Mouse (Mus musculus): ENCODE results near the gene Fam89a. TPM values are rescaled to one million over a fixed set of nuclear protein-coding genes. Genes with fewer than 3 reads are reported as not detected.
A peak's percentile ranks its signal among the peaks of the same experiment; 100 is the strongest.

Gene Fam89a
- polyA plus RNA-seq, 1 experiment from 2014 or later, result 8.2 TPM

DNA sequence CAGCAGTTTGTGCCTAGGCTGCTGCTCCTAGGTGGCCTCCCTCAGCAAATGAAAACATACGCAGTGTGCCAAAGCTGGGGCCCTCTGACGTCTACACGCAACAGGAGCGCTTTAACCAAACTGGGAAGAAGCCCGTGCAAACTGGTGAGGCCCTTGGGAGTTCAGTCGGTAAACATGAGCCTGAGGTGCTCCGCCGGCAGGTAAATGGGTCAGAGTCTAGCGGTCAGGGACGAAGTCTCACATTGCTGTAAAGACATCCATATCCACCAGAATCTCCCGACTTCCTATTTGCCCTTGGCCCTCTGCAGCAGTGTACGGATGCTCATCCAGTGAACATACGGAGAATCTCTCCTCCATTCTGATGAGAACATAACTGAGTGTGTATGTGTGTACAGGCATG lies 5.0 kb downstream of the Fam89a start:
- Histone ChIP-seq H3K36me3 (no peaks in the 10 kb centered on the region), H3K9me3 (no peaks in the 10 kb centered on the region), H3K4me1 (peaks cover 34% of the 10 kb centered on the region), H3K27me3 (ENCODE audit: insufficient read depth, poor library complexity, severe bottlenecking) (peaks cover 27% of the 10 kb centered on the region), H3K4me3 (no peak overlapping the region), H3K27ac (no peak overlapping the region)
- DNase-seq (ENCODE audit: low spot score), result no peak
- WGBS, result 74% methylated on average over 13 of the region's 13 CpGs

DNA sequence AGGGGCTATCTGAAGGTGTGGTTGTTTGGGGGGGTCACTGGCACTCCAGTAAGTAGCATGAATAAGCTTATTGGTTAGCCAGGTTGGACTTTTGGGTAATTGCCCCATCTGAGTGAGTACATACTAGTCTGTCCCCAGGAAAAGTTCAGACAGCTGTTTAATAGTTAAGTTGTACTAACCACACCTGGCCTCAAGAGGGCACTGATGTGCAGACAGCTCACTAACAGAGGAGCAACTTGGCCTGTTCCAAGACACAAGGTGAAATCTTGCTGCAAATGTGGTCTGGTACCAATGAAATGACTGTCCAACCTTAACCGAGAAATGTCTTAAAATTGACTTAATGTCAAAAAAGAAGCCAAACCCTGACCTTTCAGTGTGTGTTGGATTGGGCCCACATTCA lies 12.4 kb downstream of the Fam89a start:
- Histone ChIP-seq H3K36me3 (peaks cover 34% of the 10 kb centered on the region), H3K9me3 (no peaks in the 10 kb centered on the region), H3K4me1 (peaks cover 25% of the 10 kb centered on the region), H3K4me3 (no peak overlapping the region), H3K27me3 (ENCODE audit: insufficient read depth, poor library complexity, severe bottlenecking) (no peaks in the 10 kb centered on the region), H3K27ac (no peak overlapping the region)
- 72% methylated on average over 1 of the region's 1 CpGs for WGBS
- DNase-seq (ENCODE audit: low spot score), result no peak

DNA sequence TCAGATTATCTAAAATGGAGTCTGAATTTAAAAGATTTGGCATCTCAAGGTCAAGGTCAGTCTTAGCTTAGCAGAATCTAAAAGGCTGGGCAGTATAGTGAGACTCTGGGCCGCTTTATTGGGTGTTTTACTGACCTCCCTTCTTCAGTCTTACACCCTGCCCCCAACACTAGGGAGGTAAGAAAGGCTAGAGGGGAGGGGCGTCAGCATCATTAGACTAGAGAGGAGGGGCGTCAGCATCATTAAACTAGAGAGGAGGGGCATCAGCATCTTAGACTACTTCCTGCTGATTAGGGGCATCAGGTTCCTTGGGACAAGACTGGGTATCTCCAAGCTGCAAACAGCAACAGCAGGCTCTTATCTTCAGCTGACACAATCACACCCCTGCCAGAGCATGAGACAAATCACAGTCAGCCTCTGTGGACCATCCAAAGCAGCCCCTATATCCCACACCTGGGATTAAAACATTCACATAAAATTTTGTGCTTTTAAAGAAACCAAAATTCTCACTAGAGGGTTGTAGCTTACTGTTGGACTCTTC lies 16.2 kb downstream of the Fam89a start:
- Histone ChIP-seq H3K27ac (no peak overlapping the region), H3K27me3 (ENCODE audit: insufficient read depth, poor library complexity, severe bottlenecking) (no peaks in the 10 kb centered on the region), H3K36me3 (peaks cover 63% of the 10 kb centered on the region), H3K4me1 (peaks cover 15% of the 10 kb centered on the region), H3K4me3 (no peak overlapping the region), H3K9me3 (no peaks in the 10 kb centered on the region)
- WGBS, result 66% methylated on average over 3 of the region's 3 CpGs
- no peak for DNase-seq (ENCODE audit: low spot score)

DNA sequence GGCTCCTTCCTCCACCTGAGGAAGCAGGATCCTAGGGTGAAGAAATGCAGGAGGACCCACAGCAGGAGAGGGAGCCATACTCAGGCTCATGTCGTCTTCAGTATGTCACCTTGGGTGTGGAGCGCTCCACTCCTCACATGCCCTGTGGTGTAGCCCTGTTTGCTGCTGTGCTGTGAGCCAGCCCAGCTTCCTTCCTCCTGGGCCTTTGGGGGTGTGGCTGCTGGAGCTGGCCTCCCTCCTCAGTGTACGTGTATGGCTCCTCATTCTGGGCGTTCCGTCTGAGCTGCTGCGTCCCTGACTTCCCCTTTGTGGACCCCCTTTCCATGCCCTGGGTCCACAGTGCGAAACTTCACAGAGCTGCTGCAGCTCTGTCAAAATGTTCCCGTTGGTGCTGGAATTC lies 18.8 kb downstream of the Fam89a start:
- WGBS, result 84% methylated on average over 8 of the region's 8 CpGs
- Histone ChIP-seq H3K4me1 (peaks cover 5% of the 10 kb centered on the region), H3K9me3 (no peaks in the 10 kb centered on the region), H3K36me3 (peaks cover 86% of the 10 kb centered on the region), H3K27ac (no peak overlapping the region), H3K27me3 (ENCODE audit: insufficient read depth, poor library complexity, severe bottlenecking) (no peaks in the 10 kb centered on the region), H3K4me3 (no peak overlapping the region)
- DNase-seq (ENCODE audit: low spot score), result no peak

DNA sequence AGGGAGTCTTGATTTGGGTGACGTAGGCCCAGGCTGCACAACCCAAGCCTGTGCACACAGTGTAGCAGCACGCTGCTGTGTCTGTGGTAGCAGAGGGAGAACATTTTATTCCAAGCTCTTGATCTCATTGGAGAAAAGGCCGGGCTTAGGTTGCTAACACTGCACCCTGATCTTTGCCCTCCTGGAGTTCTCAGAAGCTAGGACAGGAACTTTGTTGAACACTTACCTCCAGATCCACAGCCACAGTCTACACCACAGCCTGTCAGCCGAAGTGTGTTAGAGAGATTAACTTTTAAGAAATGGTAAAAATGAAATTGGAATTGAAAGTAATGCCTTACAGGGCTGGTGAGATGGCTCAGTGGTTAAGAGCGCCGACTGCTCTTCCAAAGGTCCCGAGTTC lies 27.3 kb downstream of the Fam89a start:
- H3K4me3 ChIP-seq, result no peak overlapping the region
- peaks cover 33% of the 10 kb centered on the region for H3K36me3 ChIP-seq
- DNase-seq (ENCODE audit: low spot score), result no peak
- no peaks in the 10 kb centered on the region for H3K9me3 ChIP-seq
- H3K4me1 ChIP-seq, result peaks cover 29% of the 10 kb centered on the region
- whole genome bisulfite sequencing, result 92% methylated on average over 7 of the region's 7 CpGs
- H3K27ac ChIP-seq, result no peak overlapping the region
- no peaks in the 10 kb centered on the region for H3K27me3 ChIP-seq (ENCODE audit: insufficient read depth, poor library complexity, severe bottlenecking)

DNA sequence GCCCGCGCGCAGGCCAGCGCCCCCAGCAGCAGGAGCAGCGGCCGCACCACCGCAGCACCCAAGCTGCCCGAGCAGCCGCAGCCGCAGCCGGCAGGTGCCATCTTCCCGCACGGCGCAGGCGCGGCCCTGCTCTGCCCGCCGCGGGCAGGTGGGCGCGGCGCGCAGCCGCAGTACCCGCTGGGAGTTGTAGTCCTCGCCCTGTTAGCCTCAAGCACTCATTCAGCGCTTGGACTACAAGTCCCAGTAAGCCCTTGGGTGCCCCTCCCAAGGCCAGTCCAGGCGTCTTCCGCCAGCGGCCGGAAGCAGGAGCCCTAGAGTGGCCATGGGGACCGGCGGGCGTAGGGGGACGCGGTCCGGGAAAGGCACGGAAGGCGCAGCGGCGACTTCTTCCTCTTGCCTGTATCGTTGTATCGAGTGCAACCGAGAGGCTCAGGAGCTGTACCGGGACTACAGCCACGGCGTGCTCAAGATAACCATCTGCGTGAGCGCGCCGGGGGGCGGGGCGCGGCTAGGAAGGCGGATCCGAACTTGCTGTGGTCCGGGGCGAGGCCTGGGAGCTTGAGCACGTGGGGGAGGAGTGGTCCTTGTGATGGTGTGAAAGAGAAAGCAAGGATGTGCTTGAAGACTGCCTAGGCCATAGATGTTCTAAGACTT lies 29.6 kb downstream of the Fam89a start, which contains the start of the genes Ttc13 and Arv1:
Gene Ttc13 (minus strand): TSS at position 122 of the 654 bp plus-strand sequence.
Gene Arv1 (plus strand): TSS at position 278 of the 654 bp plus-strand sequence.
- Histone ChIP-seq H3K4me1 (peaks cover 29% of the 10 kb centered on the region), H3K27ac (peak within 1 kb of the TSS; percentile 90), H3K36me3 (peaks cover 18% of the 10 kb centered on the region), H3K27me3 (ENCODE audit: insufficient read depth, poor library complexity, severe bottlenecking) (no peaks in the 10 kb centered on the region), H3K4me3 (peak within 1 kb of the TSS; percentile 96), H3K9me3 (no peaks in the 10 kb centered on the region)
- 0% methylated on average over 59 of the region's 59 CpGs for WGBS
- DNase-seq (ENCODE audit: low spot score), result peak; percentile 99

DNA sequence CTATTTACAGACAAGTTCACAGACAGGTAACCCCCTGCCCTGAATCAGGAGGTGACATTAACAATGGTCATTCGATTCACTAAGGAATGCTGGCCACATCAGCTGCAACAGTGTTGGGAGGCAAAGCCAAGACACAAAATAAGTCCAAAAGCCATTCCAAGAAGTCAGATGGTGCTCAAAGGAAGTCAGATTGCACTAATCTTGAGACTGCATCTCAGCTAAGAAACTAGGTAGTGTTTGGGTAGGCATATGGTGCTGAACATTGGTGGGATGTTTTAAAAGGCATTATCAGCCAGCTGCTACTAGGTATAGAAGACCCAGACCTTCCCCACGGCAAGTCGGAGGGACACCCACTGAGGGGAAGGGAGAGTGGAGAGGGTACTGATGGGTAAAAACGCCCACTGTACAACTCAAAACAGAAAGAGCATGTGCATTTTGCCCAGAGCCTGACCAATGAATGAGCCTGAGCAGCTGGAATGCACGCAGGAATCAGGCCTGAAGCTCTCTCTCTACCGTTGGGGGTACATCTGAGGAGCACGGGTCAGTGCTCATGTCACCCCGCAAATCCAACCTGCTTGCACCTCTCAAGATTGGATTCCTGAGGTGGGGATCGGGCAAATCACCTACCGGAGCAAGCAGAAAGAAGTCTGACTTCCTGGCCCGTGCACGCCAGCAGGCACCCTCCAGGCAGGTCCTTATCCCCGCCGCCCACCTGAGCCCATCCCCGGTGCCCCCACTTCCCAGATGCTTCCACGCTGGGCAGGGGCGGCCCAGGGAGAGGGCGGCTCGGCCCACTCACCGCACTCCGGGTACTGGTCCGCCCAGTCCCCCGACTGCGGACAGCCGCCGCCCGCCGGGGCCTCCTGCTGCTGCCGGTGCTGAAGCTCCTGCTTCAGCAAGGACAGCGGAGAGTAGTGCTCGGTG lies 30.4 kb downstream of the Fam89a start:
- no peaks in the 10 kb centered on the region for H3K9me3 ChIP-seq
- H3K36me3 ChIP-seq, result peaks cover 10% of the 10 kb centered on the region
- peak overlapping the region; percentile 90 for H3K27ac ChIP-seq
- peak; percentile 81 for DNase-seq (ENCODE audit: low spot score)
- H3K4me1 ChIP-seq, result peaks cover 32% of the 10 kb centered on the region
- peak overlapping the region; percentile 96 for H3K4me3 ChIP-seq
- WGBS, result 3% methylated on average over 30 of the region's 31 CpGs
- no peaks in the 10 kb centered on the region for H3K27me3 ChIP-seq (ENCODE audit: insufficient read depth, poor library complexity, severe bottlenecking)

DNA sequence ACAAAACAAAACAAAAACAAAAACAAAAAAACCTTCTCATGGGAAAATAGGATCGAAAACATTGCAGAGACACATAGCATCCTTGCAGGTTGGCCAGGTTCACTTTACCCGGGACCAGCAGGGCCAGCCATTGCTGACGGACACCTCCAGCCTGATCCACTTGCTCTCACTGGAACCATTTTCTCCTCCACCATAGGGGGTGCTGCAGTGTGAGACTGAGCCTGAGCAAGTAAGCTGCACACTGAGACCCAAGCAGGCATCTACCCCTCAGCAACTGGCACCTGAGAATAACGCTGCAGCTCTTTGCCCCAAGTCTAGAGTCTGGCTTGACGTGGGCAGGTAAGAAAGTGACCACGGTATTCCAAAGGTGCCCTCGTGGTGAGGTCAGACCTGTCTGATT lies 31.5 kb downstream of the Fam89a start:
- Histone ChIP-seq H3K27ac (no peak overlapping the region), H3K36me3 (peaks cover 7% of the 10 kb centered on the region; the same call in 1 of the 2 replicates), H3K4me1 (peaks cover 39% of the 10 kb centered on the region), H3K27me3 (ENCODE audit: insufficient read depth, poor library complexity, severe bottlenecking) (no peaks in the 10 kb centered on the region), H3K4me3 (peak overlapping the region; percentile 96; the same call in 1 of the 2 replicates), H3K9me3 (no peaks in the 10 kb centered on the region)
- WGBS, result 79% methylated on average over 7 of the region's 7 CpGs
- no peak for DNase-seq (ENCODE audit: low spot score)

DNA sequence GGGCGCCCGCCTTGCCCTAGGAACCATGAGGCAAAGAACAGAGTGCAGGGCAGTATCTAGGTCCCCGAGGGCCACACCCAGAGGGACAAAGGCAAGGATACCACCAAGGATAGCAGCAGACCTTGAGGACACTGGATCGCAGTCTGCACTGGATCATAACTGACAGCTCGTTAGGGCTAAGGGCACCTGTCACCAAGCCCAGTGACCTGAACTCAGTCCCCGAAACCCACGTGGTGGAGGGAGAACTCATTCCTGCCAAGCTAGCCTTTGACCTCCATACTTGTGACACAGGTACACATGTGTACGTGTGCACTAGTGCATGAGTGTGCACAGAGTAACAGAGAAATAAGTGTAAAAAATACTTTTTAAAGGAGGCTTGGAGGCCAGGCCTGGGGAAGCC lies 35.9 kb downstream of the Fam89a start:
- WGBS, result 82% methylated on average over 8 of the region's 8 CpGs
- H3K9me3 ChIP-seq, result no peaks in the 10 kb centered on the region
- H3K4me3 ChIP-seq, result no peak overlapping the region
- no peak overlapping the region for H3K27ac ChIP-seq
- no peak for DNase-seq (ENCODE audit: low spot score)
- peaks cover 18% of the 10 kb centered on the region for H3K4me1 ChIP-seq
- no peaks in the 10 kb centered on the region for H3K27me3 ChIP-seq (ENCODE audit: insufficient read depth, poor library complexity, severe bottlenecking)
- H3K36me3 ChIP-seq, result peaks cover 39% of the 10 kb centered on the region

DNA sequence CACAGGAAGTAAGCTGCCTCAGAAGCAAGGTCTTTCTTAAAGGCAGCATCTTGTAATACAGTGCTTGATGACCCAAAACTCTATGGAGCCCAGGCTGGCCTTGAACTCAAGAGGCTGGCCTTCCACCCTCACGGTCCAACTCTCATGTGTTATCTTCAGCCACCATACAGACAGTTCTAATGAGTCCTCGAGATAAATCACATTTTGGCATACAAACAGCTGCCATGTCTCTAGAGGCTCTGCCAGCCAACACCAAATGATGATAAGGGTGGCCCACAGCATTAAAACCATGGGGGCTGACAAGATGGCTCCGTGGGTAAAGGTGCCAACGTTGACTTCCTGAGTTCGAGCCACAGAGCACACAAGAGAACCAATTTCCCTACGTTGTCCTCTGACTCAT lies 38.4 kb downstream of the Fam89a start:
- WGBS, result 91% methylated on average over 6 of the region's 6 CpGs
- H3K36me3 ChIP-seq, result peaks cover 54% of the 10 kb centered on the region
- DNase-seq (ENCODE audit: low spot score), result no peak

DNA sequence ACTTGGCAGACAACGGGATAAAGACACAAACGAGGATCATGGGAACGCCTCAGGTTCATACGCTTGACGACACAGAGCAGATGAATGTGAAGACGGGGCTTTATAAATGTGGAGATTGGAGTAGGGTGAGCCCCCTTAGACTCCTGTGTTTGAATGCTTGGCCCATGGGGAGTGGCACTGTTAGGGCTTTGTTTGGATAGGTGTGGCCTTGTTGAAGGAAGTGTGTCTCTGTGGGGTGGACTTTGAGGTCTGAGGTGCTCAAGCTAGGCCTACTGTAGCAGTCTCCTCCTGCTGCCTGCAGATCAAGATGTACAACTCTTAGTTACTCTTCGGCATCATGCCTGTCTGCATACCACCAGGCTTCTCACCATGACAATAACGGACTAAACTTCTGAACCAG lies 45.8 kb downstream of the Fam89a start:
- peaks cover 60% of the 10 kb centered on the region for H3K36me3 ChIP-seq
- no peak overlapping the region for H3K27ac ChIP-seq
- no peaks in the 10 kb centered on the region for H3K27me3 ChIP-seq (ENCODE audit: insufficient read depth, poor library complexity, severe bottlenecking)
- DNase-seq (ENCODE audit: low spot score), result no peak
- no peaks in the 10 kb centered on the region for H3K4me1 ChIP-seq
- no peaks in the 10 kb centered on the region for H3K9me3 ChIP-seq
- WGBS, result 97% methylated on average over 8 of the region's 8 CpGs
- no peak overlapping the region for H3K4me3 ChIP-seq

More for the DNA sequence above, 38.4 kb downstream of the Fam89a start:
- no peak overlapping the region for H3K27ac ChIP-seq
- no peaks in the 10 kb centered on the region for H3K9me3 ChIP-seq
- no peak overlapping the region for H3K4me3 ChIP-seq
- no peaks in the 10 kb centered on the region for H3K27me3 ChIP-seq (ENCODE audit: insufficient read depth, poor library complexity, severe bottlenecking)
- H3K4me1 ChIP-seq, result peaks cover 11% of the 10 kb centered on the region; the same call in 1 of the 2 replicates

DNA sequence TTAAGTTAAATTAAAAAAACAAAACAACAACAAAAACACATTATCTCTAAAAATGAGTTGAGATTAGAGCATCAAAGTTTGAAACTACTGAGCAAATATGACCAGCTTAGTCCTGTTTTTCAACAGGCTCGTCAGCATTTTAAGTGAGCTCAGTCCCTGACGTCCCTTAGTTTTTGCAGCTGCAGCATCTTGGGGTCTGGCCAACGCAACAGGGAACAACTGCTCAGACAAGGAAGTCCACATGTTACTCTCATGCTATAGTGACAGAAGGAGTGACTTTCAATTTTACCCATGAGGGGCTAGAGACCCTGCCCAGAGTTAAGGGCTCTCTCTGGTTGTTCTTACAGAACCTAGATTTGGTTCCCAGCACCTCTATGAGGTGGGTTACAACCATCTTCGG lies 47.3 kb downstream of the Fam89a start:
- Histone ChIP-seq H3K4me3 (no peak overlapping the region), H3K27me3 (ENCODE audit: insufficient read depth, poor library complexity, severe bottlenecking) (no peaks in the 10 kb centered on the region), H3K4me1 (no peaks in the 10 kb centered on the region), H3K36me3 (peaks cover 63% of the 10 kb centered on the region), H3K9me3 (no peaks in the 10 kb centered on the region), H3K27ac (no peak overlapping the region)
- DNase-seq (ENCODE audit: low spot score), result no peak
- 92% methylated on average over 4 of the region's 4 CpGs for WGBS

DNA sequence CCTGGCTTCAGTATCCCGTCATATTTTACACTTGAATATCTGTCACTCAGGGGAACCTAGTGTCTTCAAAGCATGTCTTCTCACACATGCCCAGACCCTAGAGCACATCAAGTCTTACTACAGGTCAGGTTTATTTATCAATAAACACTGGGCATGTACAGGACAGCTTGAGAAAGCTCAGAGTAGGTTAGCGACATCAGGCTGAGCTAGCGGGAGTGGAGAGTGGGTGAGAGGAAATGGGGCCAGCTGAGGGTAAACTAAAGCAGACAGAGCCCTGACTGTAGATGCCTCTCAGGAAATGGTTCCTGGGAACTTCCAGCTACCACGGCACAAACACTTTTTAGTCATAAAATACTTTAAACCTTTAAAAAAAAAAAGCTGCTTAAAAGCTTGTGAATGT lies 48.1 kb downstream of the Fam89a start:
- no peaks in the 10 kb centered on the region for H3K4me1 ChIP-seq
- 71% methylated on average over 4 of the region's 4 CpGs for WGBS

More for the DNA sequence above, 48.1 kb downstream of the Fam89a start:
- Histone ChIP-seq H3K4me3 (no peak overlapping the region), H3K27ac (no peak overlapping the region), H3K9me3 (no peaks in the 10 kb centered on the region), H3K27me3 (ENCODE audit: insufficient read depth, poor library complexity, severe bottlenecking) (no peaks in the 10 kb centered on the region), H3K36me3 (peaks cover 57% of the 10 kb centered on the region)
- DNase-seq (ENCODE audit: low spot score), result no peak

All from heart, embryonic 10.5 days (tissue).